Mouse (Mus musculus) MEL (cell line): Measurements from ENCODE around the gene Bex6. TPM values are rescaled to one million over a fixed set of nuclear protein-coding genes. Genes with fewer than 3 reads are reported as not detected.

Experiments
- DNase-seq: peaks from one replicate; pipeline ENCODE4 v3.0.0; 2011; ENCODE audit warnings: low read depth, low spot score
- H3K27ac ChIP-seq: 2 replicates; pipeline ENCODE4 v1.5.1; 2012; ENCODE audit warnings: low read depth, mild to moderate bottlenecking, control low read depth, low read length, moderate library complexity; ENCODE audit not compliant: control insufficient read depth
- H3K27me3 ChIP-seq, 2 experiments: fragments of 150-350 bp in 1 of 2; sonication (generic) in 1 of 2; 2 replicates each; pipeline ENCODE4 v1.6.1; 2012; ENCODE audit warnings: low read length in 2 of 2, mild to moderate bottlenecking in 2 of 2, improper control_type of control experiment in 1 of 2, moderate library complexity in 1 of 2; ENCODE audit not compliant: insufficient read depth in 2 of 2, control insufficient read depth in 1 of 2
- H3K36me3 ChIP-seq, 2 experiments: 2 replicates each; pipeline ENCODE4 v1.6.1; 2012 to 2014; ENCODE audit warnings: low read length in 2 of 2, improper control_type of control experiment in 1 of 2, inconsistent platforms in 1 of 2, mild to moderate bottlenecking in 1 of 2; ENCODE audit not compliant: insufficient read depth in 2 of 2, control insufficient read depth in 1 of 2
- H3K4me1 ChIP-seq, 2 experiments: fragments of 150-350 bp in 1 of 2; sonication (generic) in 1 of 2; 2 replicates each; pipeline ENCODE4 v1.6.1; 2012; ENCODE audit warnings: low read length in 2 of 2, improper control_type of control experiment in 1 of 2, mild to moderate bottlenecking in 1 of 2; ENCODE audit not compliant: insufficient read depth in 2 of 2, control insufficient read depth in 1 of 2
- H3K4me3 ChIP-seq, 2 experiments: fragments of 150-350 bp in 1 of 2; sonication (generic) in 1 of 2; 2 replicates each; pipeline ENCODE4 v1.5.1; 2012; ENCODE audit warnings: low read depth in 2 of 2, low read length in 2 of 2, mild to moderate bottlenecking in 2 of 2, moderate library complexity in 2 of 2, control low read depth in 1 of 2, improper control_type of control experiment in 1 of 2; ENCODE audit not compliant: control insufficient read depth in 1 of 2, insufficient read depth in 1 of 2
- H3K79me2 ChIP-seq: 2 replicates; pipeline ENCODE4 v1.6.1; 2012; ENCODE audit warnings: mild to moderate bottlenecking, low read length, moderate library complexity; ENCODE audit not compliant: control insufficient read depth, poor library complexity, insufficient read depth
- H3K9ac ChIP-seq: 2 replicates; pipeline ENCODE4 v1.6.1; 2012; ENCODE audit warnings: low read depth, mild to moderate bottlenecking, control low read depth, low read length, moderate library complexity; ENCODE audit not compliant: control insufficient read depth, poor library complexity, severe bottlenecking
- H3K9me3 ChIP-seq: fragments of 150-350 bp; sonication (generic); replicated peaks from 2 replicates; pipeline ENCODE4 v1.6.1; 2012; ENCODE audit warnings: mild to moderate bottlenecking, low read length, improper control_type of control experiment, moderate library complexity; ENCODE audit not compliant: insufficient read depth
- CHD2 ChIP-seq: IDR thresholded peaks from 2 replicates; pipeline ENCODE4 v1.6.1; 2011; ENCODE audit warnings: low read length, improper control_type of control experiment
- ELF1 ChIP-seq: IDR thresholded peaks from 2 replicates; pipeline ENCODE4 v1.6.1; 2014; ENCODE audit warnings: low read depth, mild to moderate bottlenecking, inconsistent platforms, low read length, improper control_type of control experiment, moderate library complexity
- GATA1 ChIP-seq: IDR thresholded peaks from 2 replicates; pipeline ENCODE4 v1.6.1; 2011; ENCODE audit warnings: low read depth, low read length, improper control_type of control experiment
- HCFC1 ChIP-seq: IDR thresholded peaks from 2 replicates; pipeline ENCODE4 v1.6.1; 2012; ENCODE audit warnings: low read depth, mild to moderate bottlenecking, inconsistent platforms, low read length, improper control_type of control experiment, moderate library complexity
- JUND ChIP-seq: IDR thresholded peaks from 2 replicates; pipeline ENCODE4 v1.6.1; 2011; ENCODE audit warnings: low read depth, mild to moderate bottlenecking, improper control_type of control experiment, low read length
- KAT2A ChIP-seq: conservative IDR thresholded peaks from 2 replicates; pipeline ENCODE4 v1.6.1; 2012; ENCODE audit warnings: low read depth, low read length, improper control_type of control experiment, inconsistent platforms
- MAX ChIP-seq: IDR thresholded peaks from 2 replicates; pipeline ENCODE4 v1.6.1; 2011; ENCODE audit warnings: low read length, improper control_type of control experiment
- MYC ChIP-seq: IDR thresholded peaks from 2 replicates; pipeline ENCODE4 v1.6.1; 2011; ENCODE audit warnings: low read depth, mild to moderate bottlenecking, low read length, improper control_type of control experiment, moderate library complexity
- NELFE ChIP-seq: IDR thresholded peaks from 2 replicates; pipeline ENCODE4 v1.6.1; 2011; ENCODE audit warnings: low read depth, low read length, improper control_type of control experiment
- POLR2A ChIP-seq, 2 experiments: IDR thresholded peaks; 2 replicates each; pipeline ENCODE4 v1.6.1; 2011 to 2012; ENCODE audit warnings: low read length in 2 of 2, mild to moderate bottlenecking in 2 of 2, control low read depth in 1 of 2, improper control_type of control experiment in 1 of 2, low read depth in 1 of 2, moderate library complexity in 1 of 2; ENCODE audit not compliant: control insufficient read depth in 1 of 2, insufficient read depth in 1 of 2, poor library complexity in 1 of 2
- POLR2AphosphoS2 ChIP-seq: IDR thresholded peaks from 2 replicates; pipeline ENCODE4 v1.6.1; 2011; ENCODE audit warnings: low read length, improper control_type of control experiment
- RCOR1 ChIP-seq: IDR thresholded peaks from 2 replicates; pipeline ENCODE4 v1.6.1; 2012; ENCODE audit warnings: low read depth, mild to moderate bottlenecking, inconsistent platforms, low read length, improper control_type of control experiment
- SMC3 ChIP-seq: IDR thresholded peaks from 2 replicates; pipeline ENCODE4 v1.6.1; 2011; ENCODE audit warnings: low read depth, low read length, improper control_type of control experiment
- TAL1 ChIP-seq: IDR thresholded peaks from 2 replicates; pipeline ENCODE4 v1.6.1; 2012; ENCODE audit warnings: mild to moderate bottlenecking, inconsistent platforms, low read length, moderate library complexity, mixed read lengths
- TBP ChIP-seq: IDR thresholded peaks from 2 replicates; pipeline ENCODE4 v1.8.0; 2011; ENCODE audit warnings: low read depth, low read length, improper control_type of control experiment
- USF1 ChIP-seq: IDR thresholded peaks from 2 replicates; pipeline ENCODE4 v1.6.1; 2014; ENCODE audit warnings: low read depth, mild to moderate bottlenecking, inconsistent platforms, low read length, improper control_type of control experiment, moderate library complexity
- USF2 ChIP-seq, 2 experiments: IDR thresholded peaks; 2 replicates each; pipeline ENCODE4 v1.6.1; 2011 to 2012; ENCODE audit warnings: improper control_type of control experiment in 2 of 2, low read length in 2 of 2, borderline replicate concordance in 1 of 2, inconsistent platforms in 1 of 2, low read depth in 1 of 2, mild to moderate bottlenecking in 1 of 2; ENCODE audit not compliant: insufficient read depth in 1 of 2
- ZC3H11A ChIP-seq: IDR thresholded peaks from 2 replicates; pipeline ENCODE4 v1.6.1; 2012; ENCODE audit warnings: low read depth, mild to moderate bottlenecking, inconsistent platforms, low read length, improper control_type of control experiment
- ZMIZ1 ChIP-seq: IDR thresholded peaks from 2 replicates; pipeline ENCODE4 v1.6.1; 2012; ENCODE audit warnings: low read depth, mild to moderate bottlenecking, inconsistent platforms, low read length, improper control_type of control experiment, moderate library complexity
- polyA plus RNA-seq, 2 experiments: library from polyadenylated mRNA; stranded (reverse) in 1 of 2; unstranded in 1 of 2; fragments of >175 nt in 1 of 2; fragments of >200 nt in 1 of 2; gene quantifications; 2 replicates each; pipeline versions ENCODE4 v1.2.1 to v1.2.4; 2012; ENCODE audit warnings: low replicate concordance in 2 of 2, low read depth in 1 of 2; ENCODE audit not compliant: insufficient read length in 2 of 2, insufficient read depth in 1 of 2, missing spikeins in 1 of 2
- total RNA-seq: library from RNA; depleted of rRNA; stranded (reverse); fragments of 300-350 nt; gene quantifications from 2 replicates; pipeline ENCODE4 v1.2.3, GENCODE M21; 2012

The Bex6 gene
- total and polyA plus RNA-seq, 3 experiments, result not detected

- H3K4me3 ChIP-seq, result no peak overlapping the region
- no peak for DNase-seq
Measured at GRCm38 (mm10) chr16:32189109-32189508, 9.5 kb downstream of the Bex6 start.

GRCm38 (mm10) chr16:32190011-32190441 lies 10.4 kb downstream of the Bex6 start:
- Histone ChIP-seq H3K27ac (no peak overlapping the region), H3K27me3 (no peaks in the 10 kb centered on the region; a peak in 3 of 4 replicates), H3K9me3 (no peaks in the 10 kb centered on the region), H3K4me3 (no peak overlapping the region), H3K4me1 (no peaks in the 10 kb centered on the region), H3K36me3 (no peaks in the 10 kb centered on the region), H3K9ac (no peak overlapping the region)
- DNase-seq, result no peak
- TF ChIP-seq NELFE (no peak), ZMIZ1 (no peak), USF2 (IDR thresholded peaks at IDR 0.05; ENCODE audit: borderline replicate concordance in 1 of 2, insufficient read depth in 1 of 2, low read depth in 1 of 2, low read length in 2 of 2) (no peak), ELF1 (no peak), CHD2 (no peak), MYC (no peak), SMC3 (no peak), POLR2AphosphoS2 (no peak), ZC3H11A (no peak), MAX (no peak), KAT2A (no peak)
- TF ChIP-seq, all 39 proteins: peak for 0
- H3K79me2 ChIP-seq, result no peaks in the 10 kb centered on the region

More at GRCm38 (mm10) chr16:32189109-32189508, 9.5 kb downstream of the Bex6 start:
- no peaks in the 10 kb centered on the region for H3K79me2 ChIP-seq
- no peak overlapping the region for H3K9ac ChIP-seq
- no peaks in the 10 kb centered on the region for H3K9me3 ChIP-seq
- H3K4me1 ChIP-seq, result no peaks in the 10 kb centered on the region
- H3K27ac ChIP-seq, result no peak overlapping the region
- TF ChIP-seq POLR2A (IDR thresholded peaks at IDR 0.05; ENCODE audit: control insufficient read depth in 1 of 2, insufficient read depth in 1 of 2, low read depth in 1 of 2, low read length in 2 of 2, poor library complexity in 1 of 2), result no peak
- no peaks in the 10 kb centered on the region for H3K36me3 ChIP-seq
- no peaks in the 10 kb centered on the region; a peak in 3 of 4 replicates for H3K27me3 ChIP-seq

DNA sequence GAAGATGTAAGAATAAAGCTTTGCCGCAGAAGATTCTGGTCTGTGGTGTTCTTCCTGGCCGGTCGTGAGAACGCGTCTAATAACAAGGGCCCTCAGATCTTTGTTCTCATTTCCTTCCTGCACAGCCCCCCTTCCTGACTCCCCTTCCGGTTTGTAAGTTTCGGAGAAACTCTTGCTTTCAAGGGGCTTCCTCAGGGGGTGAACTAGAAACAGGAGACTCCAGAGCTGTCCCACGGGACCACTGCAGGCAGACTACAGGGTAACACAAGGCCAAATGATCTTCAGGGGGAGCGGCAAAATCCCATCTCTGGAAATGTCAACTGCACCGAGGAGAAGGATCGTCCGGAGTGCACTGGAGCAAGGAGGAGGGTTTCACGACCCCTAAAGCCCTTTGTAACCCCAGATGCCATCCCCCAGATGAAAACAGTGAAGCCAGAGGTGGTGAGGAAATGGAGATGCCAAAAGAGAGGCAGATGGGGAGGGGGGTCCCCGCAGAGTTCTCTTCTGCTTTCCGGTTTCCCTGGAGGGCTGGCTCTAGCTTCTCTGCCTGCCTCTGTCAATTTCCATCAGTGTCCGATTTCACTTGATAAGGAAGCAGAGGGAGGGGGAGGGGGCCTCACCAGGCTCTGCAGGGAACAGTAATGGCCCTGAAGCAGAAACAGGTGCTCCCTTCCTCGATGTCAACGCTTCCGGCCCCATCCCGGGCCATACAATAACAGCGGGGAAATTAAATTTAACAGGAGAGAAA lies 20.8 kb downstream of the Bex6 start:
- DNase-seq, result no peak
- H3K4me3 ChIP-seq, result no peak overlapping the region
- H3K9me3 ChIP-seq, result no peaks in the 10 kb centered on the region
- H3K79me2 ChIP-seq, result no peaks in the 10 kb centered on the region
- no peaks in the 10 kb centered on the region for H3K36me3 ChIP-seq
- H3K27me3 ChIP-seq, result no peaks in the 10 kb centered on the region; a peak in 1 of 4 replicates
- H3K4me1 ChIP-seq, result 0 out of 4 replicates have a peak, but pooled peaks cover 0 to 7% of the 10 kb centered on the region in 2 experiments
- no peak overlapping the region for H3K9ac ChIP-seq
- TF ChIP-seq JUND, result no peak
- no peak for TF ChIP-seq RCOR1
- no peak for TF ChIP-seq GATA1
- TF ChIP-seq TBP, result no peak
- no peak for TF ChIP-seq HCFC1
- no peak for TF ChIP-seq USF1
- TF ChIP-seq TAL1, result no peak
- no peak for TF ChIP-seq ZMIZ1
- TF ChIP-seq ZC3H11A, result no peak
- no peak overlapping the region for H3K27ac ChIP-seq
